Mouse (Mus musculus) CH12.LX (cell line): Measurements from ENCODE around the gene Creld2. TPM values are rescaled to one million over a fixed set of nuclear protein-coding genes. Genes with fewer than 3 reads are reported as not detected.

Source experiments
- DNase-seq: peaks from one replicate; pipeline ENCODE4 v3.0.0-alpha.2; 2013; ENCODE audit errors: extremely low read depth
- H3K27ac ChIP-seq: 2 replicates; pipeline ENCODE4 v1.5.1; 2012; ENCODE audit warnings: low read depth, mild to moderate bottlenecking, control low read depth, moderate library complexity; ENCODE audit not compliant: insufficient read depth
- H3K27me3 ChIP-seq: replicated peaks from 2 replicates; pipeline ENCODE3; 2012; ENCODE audit warnings: inconsistent platforms
- H3K36me3 ChIP-seq, 2 experiments: replicated peaks in 1 of 2; 2 replicates each; pipeline versions ENCODE3 to v1.6.1; 2012; ENCODE audit warnings: inconsistent platforms in 1 of 2, low read length in 1 of 2, mild to moderate bottlenecking in 1 of 2, mixed read lengths in 1 of 2, moderate library complexity in 1 of 2; ENCODE audit not compliant: control insufficient read depth in 1 of 2, insufficient read depth in 1 of 2
- H3K4me1 ChIP-seq, 2 experiments: 2 replicates each; pipeline ENCODE4 v1.6.1; 2012; ENCODE audit warnings: inconsistent platforms in 1 of 2, moderate library complexity in 1 of 2; ENCODE audit not compliant: insufficient read depth in 2 of 2, control insufficient read depth in 1 of 2
- H3K4me2 ChIP-seq: 2 replicates; pipeline ENCODE4 v1.6.1; 2012; ENCODE audit warnings: low read depth, mild to moderate bottlenecking, control low read depth; ENCODE audit not compliant: poor library complexity, insufficient read depth, severe bottlenecking
- H3K4me3 ChIP-seq, 3 experiments: fragments of 150-350 bp in 1 of 3; sonication (generic) in 1 of 3; replicated peaks in 1 of 3; 2 replicates each; pipeline versions ENCODE3 to v1.5.1; 2011 to 2012; ENCODE audit warnings: low read depth in 2 of 3, low read length in 2 of 3, mild to moderate bottlenecking in 2 of 3, moderate library complexity in 2 of 3, control low read depth in 1 of 3, improper control_type of control experiment in 1 of 3, inconsistent platforms in 1 of 3, mixed read lengths in 1 of 3; ENCODE audit not compliant: poor library complexity in 1 of 3
- H3K79me2 ChIP-seq: replicated peaks from 2 replicates; pipeline ENCODE4 v1.6.1; 2012; ENCODE audit warnings: mild to moderate bottlenecking, moderate library complexity; ENCODE audit not compliant: control insufficient read depth, poor library complexity, insufficient read depth, severe bottlenecking; ENCODE audit errors: extremely low read depth
- H3K9ac ChIP-seq: 2 replicates; pipeline ENCODE4 v1.6.1; 2012; ENCODE audit warnings: low read depth, mild to moderate bottlenecking, control low read depth, moderate library complexity; ENCODE audit not compliant: insufficient read depth
- H3K9me3 ChIP-seq: replicated peaks from 2 replicates; pipeline ENCODE3; 2012; ENCODE audit warnings: low read length, inconsistent platforms, mixed read lengths
- ELF1 ChIP-seq: IDR thresholded peaks from 2 replicates; pipeline ENCODE4 v1.6.1; 2014; ENCODE audit warnings: low read depth, mild to moderate bottlenecking, inconsistent platforms, low read length, improper control_type of control experiment
- EP300 ChIP-seq: IDR thresholded peaks from 2 replicates; pipeline ENCODE4 v1.6.1; 2011; ENCODE audit warnings: low read length, improper control_type of control experiment
- GABPA ChIP-seq: IDR thresholded peaks from 2 replicates; pipeline ENCODE4 v1.6.1; 2012; ENCODE audit warnings: low read depth, low read length, improper control_type of control experiment, inconsistent platforms; ENCODE audit not compliant: insufficient replicate concordance
- HCFC1 ChIP-seq: IDR thresholded peaks from 2 replicates; pipeline ENCODE4 v1.6.1; 2012; ENCODE audit warnings: low read depth, mild to moderate bottlenecking, inconsistent platforms, low read length, improper control_type of control experiment
- MAFK ChIP-seq: IDR thresholded peaks from 2 replicates; pipeline ENCODE4 v1.6.1; 2011; ENCODE audit warnings: low read length, improper control_type of control experiment; ENCODE audit not compliant: insufficient replicate concordance
- NRF1 ChIP-seq: IDR thresholded peaks from 2 replicates; pipeline ENCODE4 v1.6.1; 2014; ENCODE audit warnings: low read depth, mild to moderate bottlenecking, inconsistent platforms, low read length, improper control_type of control experiment, moderate library complexity
- SMC3 ChIP-seq: IDR thresholded peaks from 2 replicates; pipeline ENCODE4 v1.6.1; 2011; ENCODE audit warnings: low read depth, low read length, improper control_type of control experiment
- TBP ChIP-seq: conservative IDR thresholded peaks from 2 replicates; pipeline ENCODE4 v1.6.1; 2011; ENCODE audit warnings: low read depth, low read length, improper control_type of control experiment
- USF1 ChIP-seq: IDR thresholded peaks from 2 replicates; pipeline ENCODE4 v1.6.1; 2014; ENCODE audit warnings: low read depth, mild to moderate bottlenecking, inconsistent platforms, low read length, improper control_type of control experiment
- ZC3H11A ChIP-seq: IDR thresholded peaks from 2 replicates; pipeline ENCODE4 v1.6.1; 2012; ENCODE audit warnings: low read depth, mild to moderate bottlenecking, inconsistent platforms, low read length, improper control_type of control experiment
- ZMIZ1 ChIP-seq: IDR thresholded peaks from 2 replicates; pipeline ENCODE4 v1.6.1; 2012; ENCODE audit warnings: low read depth, mild to moderate bottlenecking, inconsistent platforms, low read length, improper control_type of control experiment
- dilution Hi-C: fragments of 300-500 bp; cut with MboI; formaldehyde crosslinking; loops from 2 replicates; pipeline ENCODE4 v1.14.3; 2020; ENCODE audit warnings: low sequenced_read_pairs; ENCODE audit not compliant: extremely low pct_unique_long_range_greater_than_20kb, extremely low pct_ligation_motif_present
- in situ Hi-C: fragments of 300-500 bp; cut with MboI; formaldehyde crosslinking; loops from 3 replicates; pipeline ENCODE4 v1.14.3; 2019; ENCODE audit warnings: low sequenced_read_pairs, low pct_ligation_motif_present, low pct_unique_long_range_greater_than_20kb, mixed read lengths
- polyA plus RNA-seq: library from polyadenylated mRNA; unstranded; fragments of >175 nt; gene quantifications from 2 replicates; pipeline ENCODE4 v1.2.1, GENCODE M21; 2012; ENCODE audit warnings: low read depth; ENCODE audit not compliant: insufficient read length
- total RNA-seq, 2 experiments: library from RNA; depleted of rRNA; stranded (reverse); fragments of 300-350 nt in 1 of 2; fragments of >200 nt in 1 of 2; gene quantifications; 2 replicates each; pipeline ENCODE4 v1.2.3; 2012 to 2014

The Creld2 gene
- total and polyA plus RNA-seq, 3 experiments: 63.6 to 93.8 (median 85.0) TPM

GRCm38 (mm10) chr15:88874061-88874460 lies 54.6 kb downstream of the Creld2 start:
- H3K4me2 ChIP-seq: no peak overlapping the region
- no peaks in the 10 kb centered on the region for H3K9me3 ChIP-seq
- peaks cover 2 to 6% of the 10 kb centered on the region in 2 experiments; a peak in 2 of 4 replicates for H3K4me1 ChIP-seq
- in situ Hi-C loops: no loop called here
- dilution Hi-C loops: no loop called here
- TF ChIP-seq ZMIZ1: no peak
- no peak for TF ChIP-seq TBP
- DNase-seq: no peak
- H3K36me3 ChIP-seq: no peaks in the 10 kb centered on the region
- H3K4me3 ChIP-seq: no peak overlapping the region
- no peaks in the 10 kb centered on the region for H3K79me2 ChIP-seq
- H3K27me3 ChIP-seq: peaks cover 43% of the 10 kb centered on the region
- H3K27ac ChIP-seq: no peak overlapping the region
- H3K9ac ChIP-seq: no peak overlapping the region

DNA sequence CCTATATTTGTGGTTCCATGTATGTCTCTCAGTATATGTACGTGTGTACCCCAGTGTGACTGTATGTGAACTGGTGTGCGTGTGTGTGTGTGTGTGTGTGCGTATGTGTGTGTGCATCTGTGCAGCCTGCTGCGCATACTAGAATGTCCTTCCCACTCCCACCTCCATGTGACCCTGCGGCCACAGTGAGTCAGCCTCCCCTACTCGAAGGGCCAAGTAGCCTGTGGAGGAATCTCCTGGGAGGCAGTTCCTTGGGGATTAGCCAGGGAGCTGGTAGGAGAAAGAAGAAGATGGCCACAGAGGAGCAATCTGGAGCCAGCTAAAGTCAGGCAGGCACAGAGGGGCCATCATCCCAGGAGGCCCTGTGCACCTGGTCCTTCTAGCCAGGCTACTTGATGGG lies 55.0 kb downstream of the Creld2 start:
- Histone ChIP-seq H3K4me1 (peaks cover 2 to 6% of the 10 kb centered on the region in 2 experiments; a peak in 2 of 4 replicates), H3K9ac (no peak overlapping the region), H3K79me2 (no peaks in the 10 kb centered on the region), H3K27ac (no peak overlapping the region), H3K36me3 (no peaks in the 10 kb centered on the region), H3K9me3 (no peaks in the 10 kb centered on the region), H3K4me2 (no peak overlapping the region), H3K27me3 (peaks cover 45% of the 10 kb centered on the region), H3K4me3 (no peak overlapping the region)
- DNase-seq: no peak
- in situ Hi-C loops: no loop called here
- TF ChIP-seq MAFK (no peak), GABPA (no peak), TBP (no peak), USF1 (no peak), ZC3H11A (no peak)
- dilution Hi-C loops: no loop called here

DNA sequence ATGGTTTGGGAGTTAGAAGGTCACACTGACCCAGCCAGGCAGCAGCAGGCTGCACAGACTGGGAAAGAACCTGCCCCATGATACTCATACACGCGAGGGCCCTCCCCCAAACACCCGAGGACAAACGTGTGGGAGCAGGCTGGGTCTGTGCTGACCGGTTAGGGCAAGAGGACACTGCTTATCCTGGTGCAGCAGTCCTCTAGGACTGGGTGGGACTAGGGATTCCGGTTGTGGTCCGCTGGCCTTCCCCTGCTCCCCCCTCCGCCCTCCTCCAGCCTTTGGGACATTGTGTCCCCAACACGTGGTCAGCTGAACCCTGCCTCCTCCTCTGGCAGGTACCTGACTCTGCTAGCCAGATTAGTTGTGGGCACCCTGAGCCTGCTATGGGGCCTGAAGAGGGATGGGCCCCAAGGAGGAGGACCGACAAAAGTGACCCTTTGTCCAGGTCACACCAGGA lies 56.2 kb downstream of the Creld2 start:
- Histone ChIP-seq H3K27me3 (peaks cover 51% of the 10 kb centered on the region), H3K9ac (no peak overlapping the region), H3K4me2 (no peak overlapping the region), H3K36me3 (no peaks in the 10 kb centered on the region), H3K9me3 (peaks cover 11% of the 10 kb centered on the region), H3K27ac (no peak overlapping the region), H3K4me3 (no peak overlapping the region), H3K79me2 (no peaks in the 10 kb centered on the region), H3K4me1 (peaks cover 2 to 6% of the 10 kb centered on the region in 2 experiments; a peak in 2 of 4 replicates)
- in situ Hi-C loops: loop anchor here (5.0 kb wide), 1 partner anchor 48 kb away; no protein-coding TSS in a partner anchor
- TF ChIP-seq SMC3 (no peak), NRF1 (no peak), ELF1 (no peak), MAFK (no peak), HCFC1 (no peak), EP300 (no peak)
- dilution Hi-C loops: no loop called here
- no peak for DNase-seq

Other genes with a start within 250 kb of the Creld2 start
- gene Zdhhc25, start 219.3 kb upstream of the Creld2 start, total RNA-seq (2012; rRNA removed): not detected in 2 replicates
- not detected in 2 replicates for gene Zdhhc25, start 219.3 kb upstream of the Creld2 start, total RNA-seq (2014; rRNA removed)
- not detected in 2 replicates for gene Zdhhc25, start 219.3 kb upstream of the Creld2 start, polyA plus RNA-seq
- 15.9 and 16.2 TPM in 2 replicates for gene Brd1, start 85.4 kb upstream of the Creld2 start, total RNA-seq (2012; rRNA removed)
- 11.7 and 13.6 TPM in 2 replicates for gene Brd1, start 85.4 kb upstream of the Creld2 start, total RNA-seq (2014; rRNA removed)
- 17.7 and 19.1 TPM in 2 replicates for gene Brd1, start 85.4 kb upstream of the Creld2 start, polyA plus RNA-seq
- gene Zbed4, start 68.0 kb upstream of the Creld2 start, total RNA-seq (2012; rRNA removed): 13.8 and 16.7 TPM in 2 replicates
- 16.7 TPM in 2 replicates for gene Zbed4, start 68.0 kb upstream of the Creld2 start, total RNA-seq (2014; rRNA removed)
- 9.9 and 11.0 TPM in 2 replicates for gene Zbed4, start 68.0 kb upstream of the Creld2 start, polyA plus RNA-seq
- gene Alg12, start 328 bp upstream of the Creld2 start, total RNA-seq (2012; rRNA removed): 10.3 and 10.7 TPM in 2 replicates
- 7.5 and 8.1 TPM in 2 replicates for gene Alg12, start 328 bp upstream of the Creld2 start, total RNA-seq (2014; rRNA removed)
- gene Alg12, start 328 bp upstream of the Creld2 start, polyA plus RNA-seq: 7.1 and 8.5 TPM in 2 replicates
- 19.0 and 20.4 TPM in 2 replicates for gene Pim3, start 42.5 kb downstream of the Creld2 start, total RNA-seq (2012; rRNA removed)
- gene Pim3, start 42.5 kb downstream of the Creld2 start, total RNA-seq (2014; rRNA removed): 19.9 and 26.0 TPM in 2 replicates
- gene Pim3, start 42.5 kb downstream of the Creld2 start, polyA plus RNA-seq: 11.4 and 14.1 TPM in 2 replicates
- gene Ttll8, start 134.8 kb downstream of the Creld2 start, total RNA-seq (2012; rRNA removed): not detected in 2 replicates
- gene Ttll8, start 134.8 kb downstream of the Creld2 start, total RNA-seq (2014; rRNA removed): not detected in 2 replicates
- not detected in 2 replicates for gene Ttll8, start 134.8 kb downstream of the Creld2 start, polyA plus RNA-seq
- not detected in 2 replicates for gene Mlc1, start 159.4 kb downstream of the Creld2 start, total RNA-seq (2012; rRNA removed)
- gene Mlc1, start 159.4 kb downstream of the Creld2 start, total RNA-seq (2014; rRNA removed): not detected in 2 replicates
- not detected in 2 replicates for gene Mlc1, start 159.4 kb downstream of the Creld2 start, polyA plus RNA-seq
- gene Mov10l1, start 163.3 kb downstream of the Creld2 start, total RNA-seq (2012; rRNA removed): not detected in 2 replicates
- gene Mov10l1, start 163.3 kb downstream of the Creld2 start, total RNA-seq (2014; rRNA removed): not detected in 2 replicates
- gene Mov10l1, start 163.3 kb downstream of the Creld2 start, polyA plus RNA-seq: not detected in 2 replicates
- not detected in 2 replicates for gene Panx2, start 240.1 kb downstream of the Creld2 start, total RNA-seq (2012; rRNA removed)
- not detected in 2 replicates for gene Panx2, start 240.1 kb downstream of the Creld2 start, total RNA-seq (2014; rRNA removed)
- not detected in 2 replicates for gene Panx2, start 240.1 kb downstream of the Creld2 start, polyA plus RNA-seq